Mouse (Mus musculus) stomach, embryonic 15.5 days (tissue): ENCODE measurements around the gene Chmp2a. TPM values are rescaled to one million over a fixed set of nuclear protein-coding genes. Genes with fewer than 3 reads are reported as not detected.
A peak's percentile ranks its signal among the peaks of the same experiment; 100 is the strongest.
"Not testable (repeated sequence)": the region's sequence is repeated elsewhere in the genome, so short reads cannot be mapped to it uniquely, and the experiment has no call there.

ENCODE experiments used
- ATAC-seq: fragments of 200-750 bp; cut with Nextera tagmentation; 2 replicates; pipeline ENCODE4 v1.8.0; 2017; ENCODE audit warnings: low read depth, moderate number of reproducible peaks, moderate TSS enrichment; ENCODE audit not compliant: insufficient read depth, low FRiP score
- H3K27ac ChIP-seq: fragments of 300-500 bp; sonication (generic); 2 replicates; pipeline ENCODE4 v1.5.1; 2015; ENCODE audit warnings: mild to moderate bottlenecking, inconsistent platforms
- H3K27me3 ChIP-seq: fragments of 300-500 bp; sonication (generic); replicated peaks from 2 replicates; pipeline ENCODE4 v1.6.1; 2015; ENCODE audit warnings: inconsistent platforms
- H3K36me3 ChIP-seq: fragments of 300-500 bp; sonication (generic); 2 replicates; pipeline ENCODE4 v1.6.1; 2015; ENCODE audit warnings: inconsistent platforms
- H3K4me1 ChIP-seq: fragments of 300-500 bp; sonication (generic); 2 replicates; pipeline ENCODE4 v1.6.1; 2015; ENCODE audit warnings: inconsistent platforms
- H3K4me2 ChIP-seq: fragments of 300-500 bp; sonication (generic); 2 replicates; pipeline ENCODE4 v1.6.1; 2015; ENCODE audit warnings: mild to moderate bottlenecking, inconsistent platforms
- H3K4me3 ChIP-seq: fragments of 300-500 bp; sonication (generic); replicated peaks from 2 replicates; pipeline ENCODE4 v1.5.1; 2015; ENCODE audit warnings: inconsistent platforms
- H3K9ac ChIP-seq: fragments of 300-500 bp; sonication (generic); 2 replicates; pipeline ENCODE4 v1.6.1; 2015; ENCODE audit warnings: inconsistent platforms
- H3K9me3 ChIP-seq: fragments of 300-500 bp; sonication (generic); 2 replicates; pipeline ENCODE4 v1.6.1; 2016; ENCODE audit warnings: inconsistent platforms
- WGBS: fragments of 180-500 bp; shearing (Covaris S2); methylation state at CpG from one replicate; pipeline ENCODE4 v1.1.7; 2015; 5-methylcytosine and 5-hydroxymethylcytosine counted together
- polyA plus RNA-seq: library from polyadenylated mRNA; unstranded; fragments of >200 nt; fragmentation: Nextera tagmentation; extraction: Ambion mirVana; gene quantifications from 2 replicates; pipeline ENCODE4 v1.2.1, GENCODE M21; 2015

Chmp2a gene
- polyA plus RNA-seq, result 161 and 167 TPM in 2 replicates

GRCm38 (mm10) chr7:13034148-13034977, at the start of gene Chmp2a:
Gene Chmp2a, minus strand, starts transcription at chr7:13034807.
- ATAC-seq, result peak; percentile 79
- peak within 1 kb of the TSS; percentile 64 for H3K9ac ChIP-seq
- peaks cover 47% of the 10 kb centered on the region for H3K36me3 ChIP-seq
- H3K9me3 ChIP-seq, result no peaks in the 10 kb centered on the region
- H3K4me2 ChIP-seq, result peak within 1 kb of the TSS; percentile 80
- H3K4me1 ChIP-seq, result peaks cover 34% of the 10 kb centered on the region
- H3K27me3 ChIP-seq, result no peaks in the 10 kb centered on the region
- WGBS, result under 1% methylated on average over 45 of the region's 45 CpGs
- peak within 1 kb of the TSS; percentile 62 for H3K4me3 ChIP-seq
- H3K27ac ChIP-seq, result peak within 1 kb of the TSS; percentile 93

- Histone ChIP-seq H3K9me3 (no peaks in the 10 kb centered on the region), H3K4me1 (no peaks in the 10 kb centered on the region), H3K9ac (no peak overlapping the region), H3K4me3 (no peak overlapping the region), H3K27ac (no peak overlapping the region), H3K27me3 (no peaks in the 10 kb centered on the region), H3K4me2 (no peak overlapping the region), H3K36me3 (no peaks in the 10 kb centered on the region)
- WGBS, result 60% methylated on average over 5 of the region's 5 CpGs
- no peak for ATAC-seq
Observed at GRCm38 (mm10) chr7:13072293-13072692, 37.7 kb upstream of the Chmp2a start.

GRCm38 (mm10) chr7:13063399-13063798, 28.8 kb upstream of the Chmp2a start:
- not testable (repeated sequence) for ATAC-seq, H3K9ac ChIP-seq, H3K9me3 ChIP-seq, H3K27me3 ChIP-seq, H3K36me3 ChIP-seq, H3K4me2 ChIP-seq, H3K27ac ChIP-seq, H3K4me1 ChIP-seq, H3K4me3 ChIP-seq
- WGBS, result 65% methylated on average over 2 of the region's 2 CpGs

- Histone ChIP-seq H3K36me3 (no peaks in the 10 kb centered on the region), H3K4me1 (no peaks in the 10 kb centered on the region), H3K27me3 (no peaks in the 10 kb centered on the region), H3K4me2 (no peak overlapping the region), H3K9me3 (no peaks in the 10 kb centered on the region), H3K9ac (no peak overlapping the region), H3K4me3 (no peak overlapping the region), H3K27ac (no peak overlapping the region)
- ATAC-seq, result no peak
- WGBS, result 86% methylated on average over 9 of the region's 9 CpGs
Observed at GRCm38 (mm10) chr7:13059536-13059935, 24.9 kb upstream of the Chmp2a start.

GRCm38 (mm10) chr7:13056913-13057700, 22.5 kb upstream of the Chmp2a start:
- no peaks in the 10 kb centered on the region for H3K36me3 ChIP-seq
- no peak for ATAC-seq
- H3K9me3 ChIP-seq, result no peaks in the 10 kb centered on the region
- H3K4me1 ChIP-seq, result peaks cover 4% of the 10 kb centered on the region; the same call in 1 of the 2 replicates
- no peak overlapping the region for H3K9ac ChIP-seq
- H3K27ac ChIP-seq, result no peak overlapping the region
- no peak overlapping the region for H3K4me2 ChIP-seq
- H3K4me3 ChIP-seq, result no peak overlapping the region
- no peaks in the 10 kb centered on the region for H3K27me3 ChIP-seq
- WGBS, result 64% methylated on average over 8 of the region's 8 CpGs

- Histone ChIP-seq H3K4me2 (peak within 1 kb of the TSS; percentile 64), H3K9me3 (no peaks in the 10 kb centered on the region), H3K4me1 (peaks cover 4% of the 10 kb centered on the region; the same call in 1 of the 2 replicates), H3K4me3 (peak within 1 kb of the TSS; percentile 59), H3K27me3 (no peaks in the 10 kb centered on the region), H3K36me3 (no peaks in the 10 kb centered on the region), H3K27ac (peak within 1 kb of the TSS; percentile 84), H3K9ac (peak within 1 kb of the TSS; percentile 13; the same call in 1 of the 2 replicates)
- WGBS, result under 1% methylated on average over 41 of the region's 41 CpGs
- peak; percentile 94 for ATAC-seq
Observed at GRCm38 (mm10) chr7:13054287-13055010, 19.8 kb upstream of the Chmp2a start, which contains the start of gene Mzf1. Gene Mzf1, minus strand, starts transcription at chr7:13054764.

- 3% methylated on average over 15 of the region's 15 CpGs for WGBS
- peak overlapping the region; percentile 64 for H3K4me2 ChIP-seq
- peak overlapping the region; percentile 84 for H3K27ac ChIP-seq
- H3K9ac ChIP-seq, result 0 out of 2 replicates have a peak overlapping the region, but pooled peaks have one; percentile 13
- no peaks in the 10 kb centered on the region for H3K36me3 ChIP-seq
- no peaks in the 10 kb centered on the region for H3K27me3 ChIP-seq
- H3K9me3 ChIP-seq, result no peaks in the 10 kb centered on the region
- H3K4me3 ChIP-seq, result peak overlapping the region; percentile 59
- peaks cover 4% of the 10 kb centered on the region; the same call in 1 of the 2 replicates for H3K4me1 ChIP-seq
- no peak for ATAC-seq
Observed at GRCm38 (mm10) chr7:13053961-13054286, 19.3 kb upstream of the Chmp2a start.

GRCm38 (mm10) chr7:13053501-13053900, 18.9 kb upstream of the Chmp2a start:
- H3K4me2 ChIP-seq, result peak overlapping the region; percentile 64
- no peak for ATAC-seq
- H3K27me3 ChIP-seq, result no peaks in the 10 kb centered on the region
- no peak overlapping the region for H3K27ac ChIP-seq
- 88% methylated on average over 2 of the region's 2 CpGs for WGBS
- no peak overlapping the region for H3K9ac ChIP-seq
- no peaks in the 10 kb centered on the region for H3K36me3 ChIP-seq
- H3K4me3 ChIP-seq, result peak overlapping the region; percentile 59
- peaks cover 4% of the 10 kb centered on the region; the same call in 1 of the 2 replicates for H3K4me1 ChIP-seq
- H3K9me3 ChIP-seq, result no peaks in the 10 kb centered on the region

GRCm38 (mm10) chr7:13053001-13053400, 18.4 kb upstream of the Chmp2a start:
- H3K36me3 ChIP-seq, result no peaks in the 10 kb centered on the region
- H3K4me1 ChIP-seq, result peaks cover 4% of the 10 kb centered on the region; the same call in 1 of the 2 replicates
- H3K4me2 ChIP-seq, result no peak overlapping the region
- WGBS, result 87% methylated on average over 13 of the region's 13 CpGs
- no peak overlapping the region for H3K27ac ChIP-seq
- no peak overlapping the region for H3K4me3 ChIP-seq
- H3K9me3 ChIP-seq, result no peaks in the 10 kb centered on the region
- no peaks in the 10 kb centered on the region for H3K27me3 ChIP-seq
- H3K9ac ChIP-seq, result no peak overlapping the region
- no peak for ATAC-seq

GRCm38 (mm10) chr7:13046084-13046483, 11.5 kb upstream of the Chmp2a start:
- Histone ChIP-seq H3K36me3 (no peaks in the 10 kb centered on the region), H3K4me2 (no peak overlapping the region), H3K27ac (no peak overlapping the region), H3K4me3 (no peak overlapping the region), H3K9me3 (no peaks in the 10 kb centered on the region), H3K9ac (no peak overlapping the region), H3K27me3 (peaks cover 40% of the 10 kb centered on the region), H3K4me1 (peaks cover 12% of the 10 kb centered on the region)
- peak; percentile 52; the same call in 1 of the 2 replicates for ATAC-seq
- 2% methylated on average over 2 of the region's 2 CpGs for WGBS

- ATAC-seq, result no peak
- no peaks in the 10 kb centered on the region for H3K36me3 ChIP-seq
- H3K4me1 ChIP-seq, result peaks cover 14% of the 10 kb centered on the region
- H3K9me3 ChIP-seq, result no peaks in the 10 kb centered on the region
- peak overlapping the region; percentile 47 for H3K4me3 ChIP-seq
- peaks cover 40% of the 10 kb centered on the region for H3K27me3 ChIP-seq
- 6% methylated on average over 23 of the region's 23 CpGs for WGBS
- H3K9ac ChIP-seq, result peak overlapping the region; percentile 24; the same call in 1 of the 2 replicates
- no peak overlapping the region for H3K27ac ChIP-seq
- H3K4me2 ChIP-seq, result peak overlapping the region; percentile 98
Observed at GRCm38 (mm10) chr7:13044254-13044625, 9.6 kb upstream of the Chmp2a start.
